Mouse (Mus musculus): Measurements from ENCODE around the gene Tgfb1.

DNA sequence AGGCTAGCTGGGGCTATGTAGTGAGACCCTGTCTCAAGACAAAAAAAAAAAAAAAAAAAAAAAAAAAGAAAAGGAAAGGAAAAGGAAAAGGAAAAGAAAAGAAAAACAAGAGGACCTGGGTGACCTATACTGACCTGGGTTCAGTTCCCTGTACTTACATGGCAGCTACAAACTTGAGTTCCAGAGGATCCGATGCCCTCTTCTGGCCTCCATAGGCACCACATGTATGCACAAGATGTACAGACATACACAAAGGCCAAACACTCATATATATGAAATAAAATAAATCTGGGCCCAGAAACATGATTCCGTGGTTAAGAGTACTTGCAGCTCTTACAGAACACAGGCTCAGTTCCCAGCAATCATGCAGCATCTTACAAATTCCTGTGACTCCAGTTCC is 50.1 kb downstream of the Tgfb1 start:
- TF ChIP-seq GATA1 (IDR thresholded peaks at IDR 0.05; ENCODE audit: borderline replicate concordance, low read length) = no peak
- no peak for TF ChIP-seq FLI1 (IDR thresholded peaks at IDR 0.05; ENCODE audit: low read length)
